Mouse (Mus musculus): ENCODE measurements around the gene Cox6b1. TPM values are rescaled to one million over a fixed set of nuclear protein-coding genes. Genes with fewer than 3 reads are reported as not detected.

The Cox6b1 gene
- total and polyA plus RNA-seq, 3 experiments = 611 to 799 TPM; not detected in 1

DNA sequence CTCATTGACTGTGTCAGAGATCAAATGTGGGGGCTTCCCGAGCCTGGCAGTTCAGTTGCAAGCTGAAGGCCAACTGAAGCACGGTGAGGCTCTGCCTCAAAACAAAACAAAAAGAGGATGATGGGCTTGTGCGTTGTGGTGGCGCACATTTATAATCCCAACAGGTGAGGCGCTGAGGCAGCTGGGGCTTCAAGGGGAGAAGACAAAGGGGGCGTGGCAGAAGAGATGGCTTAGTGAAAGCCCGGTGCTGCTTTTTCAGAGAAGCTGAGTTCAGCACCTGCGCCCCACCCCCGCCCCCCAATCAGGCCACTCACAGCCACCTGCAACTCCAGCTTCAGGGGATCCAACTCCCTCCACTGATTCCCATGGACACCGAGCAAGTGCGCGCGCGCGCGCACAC, 17.5 kb downstream of the Cox6b1 start:
- no peak overlapping the region for H3K27ac ChIP-seq (ENCODE audit: control insufficient read depth, low read depth, low read length)
- no peak for TF ChIP-seq USF1 (IDR thresholded peaks at IDR 0.05; ENCODE audit: low read depth, low read length)
- TF ChIP-seq MAX (IDR thresholded peaks at IDR 0.05; ENCODE audit: low read length) = no peak
- TF ChIP-seq CHD1 (IDR thresholded peaks at IDR 0.05; ENCODE audit: low read depth, low read length) = no peak
- no peak for TF ChIP-seq HCFC1 (IDR thresholded peaks at IDR 0.05; ENCODE audit: low read depth, low read length)
- no peak for TF ChIP-seq ZC3H11A (IDR thresholded peaks at IDR 0.05; ENCODE audit: low read depth, low read length)
- TF ChIP-seq JUND (IDR thresholded peaks at IDR 0.05; ENCODE audit: low read depth, low read length) = no peak
- no peak for TF ChIP-seq ZKSCAN1 (IDR thresholded peaks at IDR 0.05; ENCODE audit: low read depth, low read length)
- TF ChIP-seq MYB (IDR thresholded peaks at IDR 0.05; ENCODE audit: low read depth, low read length) = no peak
- TF ChIP-seq TCF12 (IDR thresholded peaks at IDR 0.05; ENCODE audit: low read depth, low read length) = no peak
- no peak for DNase-seq (ENCODE audit: low read depth, low spot score)
- H3K27me3 ChIP-seq (ENCODE audit: control insufficient read depth in 1 of 2, insufficient read depth in 2 of 2, low read length in 2 of 2) = no peaks in the 10 kb centered on the region
- H3K4me3 ChIP-seq (ENCODE audit: control insufficient read depth in 1 of 2, insufficient read depth in 1 of 2, low read depth in 2 of 2, low read length in 2 of 2) = no peak overlapping the region
- H3K9me3 ChIP-seq (replicated peaks; ENCODE audit: insufficient read depth, low read length) = no peaks in the 10 kb centered on the region
- H3K79me2 ChIP-seq (ENCODE audit: control insufficient read depth, insufficient read depth, low read length, poor library complexity) = no peaks in the 10 kb centered on the region
- no peak overlapping the region for H3K9ac ChIP-seq (ENCODE audit: control insufficient read depth, low read depth, low read length, poor library complexity, severe bottlenecking)
- H3K36me3 ChIP-seq (ENCODE audit: control insufficient read depth in 1 of 2, insufficient read depth in 2 of 2, low read length in 2 of 2) = no peaks in the 10 kb centered on the region
- H3K4me1 ChIP-seq (ENCODE audit: control insufficient read depth in 1 of 2, insufficient read depth in 2 of 2, low read length in 2 of 2) = no peaks in the 10 kb centered on the region

DNA sequence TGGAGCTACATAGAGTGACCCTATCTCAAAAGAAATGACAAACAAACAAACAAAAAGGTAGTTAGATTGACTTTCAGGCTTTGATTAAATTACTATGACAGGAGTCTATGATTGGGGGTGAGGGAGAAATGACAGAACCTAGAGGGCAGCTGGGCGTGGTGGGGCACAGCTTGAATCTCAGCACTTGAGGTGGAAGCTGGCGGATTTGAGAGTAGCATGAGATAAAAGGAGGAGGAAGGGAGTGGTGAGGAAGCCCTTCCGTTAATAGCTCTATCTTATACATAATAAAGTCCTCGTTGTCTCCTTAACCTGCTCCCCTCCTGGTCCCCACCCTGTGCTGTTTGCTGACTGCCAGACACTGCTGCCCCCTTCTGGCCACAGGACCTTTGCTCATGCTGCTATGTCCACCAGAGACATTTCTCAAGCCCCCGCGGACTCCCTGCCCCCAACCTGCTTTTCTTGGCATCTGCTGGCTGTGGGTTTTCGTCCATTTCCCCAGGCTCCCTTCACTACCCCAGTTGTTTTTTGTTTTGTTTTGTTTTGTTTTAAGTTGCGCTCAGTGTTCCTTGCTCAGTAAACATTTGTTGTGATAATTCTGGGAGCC, 18.1 kb downstream of the Cox6b1 start:
- H3K9ac ChIP-seq (ENCODE audit: control insufficient read depth, low read depth, low read length, poor library complexity, severe bottlenecking) = no peak overlapping the region
- no peaks in the 10 kb centered on the region for H3K27me3 ChIP-seq (ENCODE audit: control insufficient read depth in 1 of 2, insufficient read depth in 2 of 2, low read length in 2 of 2)
- H3K27ac ChIP-seq (ENCODE audit: control insufficient read depth, low read depth, low read length) = no peak overlapping the region
- no peak overlapping the region for H3K4me3 ChIP-seq (ENCODE audit: control insufficient read depth in 1 of 2, insufficient read depth in 1 of 2, low read depth in 2 of 2, low read length in 2 of 2)
- H3K36me3 ChIP-seq (ENCODE audit: control insufficient read depth in 1 of 2, insufficient read depth in 2 of 2, low read length in 2 of 2) = no peaks in the 10 kb centered on the region
- H3K4me1 ChIP-seq (ENCODE audit: control insufficient read depth in 1 of 2, insufficient read depth in 2 of 2, low read length in 2 of 2) = no peaks in the 10 kb centered on the region
- peak; percentile 73 for DNase-seq (ENCODE audit: low read depth, low spot score)
- no peaks in the 10 kb centered on the region for H3K79me2 ChIP-seq (ENCODE audit: control insufficient read depth, insufficient read depth, low read length, poor library complexity)
- TF ChIP-seq ZC3H11A (IDR thresholded peaks at IDR 0.05; ENCODE audit: low read depth, low read length) (peak; percentile 61), MAZ (IDR thresholded peaks at IDR 0.05; ENCODE audit: low read depth, low read length) (peak; percentile 66; the same call in 1 of the 2 replicates), RAD21 (IDR thresholded peaks at IDR 0.05; ENCODE audit: low read depth, low read length) (peak; percentile 67), CTCF (IDR thresholded peaks at IDR 0.05 in 2 of 3, conservative IDR thresholded peaks at IDR 0.05 in 1 of 3; ENCODE audit: control insufficient read depth in 1 of 3, insufficient read depth in 1 of 3, low read depth in 2 of 3, low read length in 3 of 3, poor library complexity in 1 of 3, severe bottlenecking in 1 of 3) (peak; percentile 70 to 83 (median 70)), GABPA (IDR thresholded peaks at IDR 0.05; ENCODE audit: low read depth, low read length) (no peak), SMC3 (IDR thresholded peaks at IDR 0.05; ENCODE audit: low read depth, low read length) (peak; percentile 72)
- no peaks in the 10 kb centered on the region for H3K9me3 ChIP-seq (replicated peaks; ENCODE audit: insufficient read depth, low read length)

DNA sequence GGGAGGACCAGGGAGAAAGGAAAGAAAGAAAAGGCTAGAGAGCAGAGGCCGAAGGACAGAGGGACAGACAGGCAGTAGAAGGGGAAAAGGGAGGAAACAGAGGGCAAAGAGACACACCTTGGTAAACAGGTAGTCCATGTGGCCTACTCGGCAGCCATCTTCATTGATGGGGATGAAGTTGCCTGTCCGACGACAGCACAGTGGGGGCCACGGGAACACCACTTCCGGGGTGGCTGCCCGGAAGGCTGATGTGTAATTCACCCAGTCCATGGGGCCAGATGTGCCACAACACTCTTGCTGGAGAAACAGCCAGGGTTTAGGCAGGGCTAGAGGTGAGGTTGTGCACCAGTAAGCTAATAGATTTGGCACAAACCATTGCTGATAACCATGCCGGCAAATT, 21.0 kb downstream of the Cox6b1 start:
- Histone ChIP-seq H3K9ac (ENCODE audit: control insufficient read depth, low read depth, low read length, poor library complexity, severe bottlenecking) (no peak overlapping the region), H3K27me3 (ENCODE audit: control insufficient read depth in 1 of 2, insufficient read depth in 2 of 2, low read length in 2 of 2) (no peaks in the 10 kb centered on the region), H3K4me1 (ENCODE audit: control insufficient read depth in 1 of 2, insufficient read depth in 2 of 2, low read length in 2 of 2) (peaks cover 0 to 3% of the 10 kb centered on the region in 2 experiments; a peak in 1 of 4 replicates), H3K79me2 (ENCODE audit: control insufficient read depth, insufficient read depth, low read length, poor library complexity) (no peaks in the 10 kb centered on the region; the same call in 1 of the 2 replicates), H3K9me3 (replicated peaks; ENCODE audit: insufficient read depth, low read length) (no peaks in the 10 kb centered on the region), H3K36me3 (ENCODE audit: control insufficient read depth in 1 of 2, insufficient read depth in 2 of 2, low read length in 2 of 2) (no peaks in the 10 kb centered on the region), H3K27ac (ENCODE audit: control insufficient read depth, low read depth, low read length) (no peak overlapping the region), H3K4me3 (ENCODE audit: control insufficient read depth in 1 of 2, insufficient read depth in 1 of 2, low read depth in 2 of 2, low read length in 2 of 2) (no peak overlapping the region)
- DNase-seq (ENCODE audit: low read depth, low spot score) = no peak
- TF ChIP-seq GABPA (IDR thresholded peaks at IDR 0.05; ENCODE audit: low read depth, low read length) (no peak), SIN3A (IDR thresholded peaks at IDR 0.05; ENCODE audit: low read length) (no peak), CHD2 (IDR thresholded peaks at IDR 0.05; ENCODE audit: low read length) (no peak), KAT2A (conservative IDR thresholded peaks at IDR 0.05; ENCODE audit: low read depth, low read length) (no peak), ZMIZ1 (IDR thresholded peaks at IDR 0.05; ENCODE audit: low read depth, low read length) (no peak), GATA1 (IDR thresholded peaks at IDR 0.05; ENCODE audit: low read depth, low read length) (no peak), HCFC1 (IDR thresholded peaks at IDR 0.05; ENCODE audit: low read depth, low read length) (no peak), MAX (IDR thresholded peaks at IDR 0.05; ENCODE audit: low read length) (no peak), MAZ (IDR thresholded peaks at IDR 0.05; ENCODE audit: low read depth, low read length) (no peak), SMC3 (IDR thresholded peaks at IDR 0.05; ENCODE audit: low read depth, low read length) (no peak), TCF12 (IDR thresholded peaks at IDR 0.05; ENCODE audit: low read depth, low read length) (no peak), RAD21 (IDR thresholded peaks at IDR 0.05; ENCODE audit: low read depth, low read length) (no peak), MYB (IDR thresholded peaks at IDR 0.05; ENCODE audit: low read depth, low read length) (no peak), MYC (IDR thresholded peaks at IDR 0.05; ENCODE audit: low read depth, low read length) (no peak), MXI1 (IDR thresholded peaks at IDR 0.05; ENCODE audit: low read depth, low read length) (no peak), POLR2A (IDR thresholded peaks at IDR 0.05; ENCODE audit: control insufficient read depth in 1 of 2, insufficient read depth in 1 of 2, low read depth in 1 of 2, low read length in 2 of 2, poor library complexity in 1 of 2) (no peak), POLR2AphosphoS2 (IDR thresholded peaks at IDR 0.05; ENCODE audit: low read length) (no peak), MAFK (IDR thresholded peaks at IDR 0.05; ENCODE audit: borderline replicate concordance, low read depth, low read length) (no peak), POLR2AphosphoS5 (IDR thresholded peaks at IDR 0.05; ENCODE audit: borderline replicate concordance, low read depth, low read length) (no peak)
